Mouse (Mus musculus) midbrain, postnatal 0 days (tissue): ENCODE results near the gene B4galt5. TPM values are rescaled to one million over a fixed set of nuclear protein-coding genes. Genes with fewer than 3 reads are reported as not detected.

Experiments used
- ATAC-seq: fragments of 200-750 bp; cut with Nextera tagmentation; 2 replicates; pipeline ENCODE4 v1.8.0; 2017; ENCODE audit warnings: moderate number of reproducible peaks, mild to moderate bottlenecking, moderate TSS enrichment, moderate library complexity; ENCODE audit not compliant: low FRiP score
- DNase-seq: peaks from one replicate; pipeline ENCODE4 v3.0.0-alpha.2; 2015; ENCODE audit warnings: low spot score
- H3K27ac ChIP-seq: fragments of 300-500 bp; sonication (generic); 2 replicates; pipeline ENCODE4 v1.5.1; 2014; ENCODE audit warnings: low read depth, mild to moderate bottlenecking, low read length, mixed read lengths
- H3K27me3 ChIP-seq: fragments of 300-500 bp; sonication (generic); 2 replicates; pipeline ENCODE4 v1.6.1; 2014; ENCODE audit warnings: low read length, control low read depth, mixed read lengths; ENCODE audit not compliant: insufficient read depth
- H3K36me3 ChIP-seq: fragments of 300-500 bp; sonication (generic); 2 replicates; pipeline ENCODE4 v1.6.1; 2014; ENCODE audit warnings: low read length, control low read depth, mixed read lengths; ENCODE audit not compliant: insufficient read depth
- H3K4me1 ChIP-seq: fragments of 300-500 bp; sonication (generic); 2 replicates; pipeline ENCODE4 v1.6.1; 2014; ENCODE audit warnings: mild to moderate bottlenecking, control low read depth, antibody characterized with exemption, low read length, mixed read lengths; ENCODE audit not compliant: insufficient read depth
- H3K4me2 ChIP-seq: fragments of 300-500 bp; sonication (generic); 2 replicates; pipeline ENCODE4 v1.6.1; 2014; ENCODE audit warnings: low read depth, mild to moderate bottlenecking, low read length, mixed read lengths; ENCODE audit not compliant: poor library complexity, severe bottlenecking
- H3K4me3 ChIP-seq: fragments of 300-500 bp; sonication (generic); 2 replicates; pipeline ENCODE4 v1.5.1; 2014; ENCODE audit warnings: low read depth, mild to moderate bottlenecking, low read length, moderate library complexity
- H3K9ac ChIP-seq: fragments of 300-500 bp; sonication (generic); replicated peaks from 2 replicates; pipeline ENCODE4 v1.6.1; 2014; ENCODE audit warnings: mild to moderate bottlenecking, low read length, moderate library complexity, mixed read lengths; ENCODE audit not compliant: poor library complexity, severe bottlenecking
- H3K9me3 ChIP-seq: fragments of 300-500 bp; sonication (generic); 2 replicates; pipeline ENCODE4 v1.6.1; 2016; ENCODE audit warnings: low read length, control low read depth
- CTCF ChIP-seq: IDR thresholded peaks from 2 replicates; pipeline ENCODE4 v1.5.1; 2016; ENCODE audit warnings: antibody characterized with exemption, mild to moderate bottlenecking
- WGBS: fragments of 180-500 bp; shearing (Covaris S2); extraction: QIAGEN DNeasy Blood & Tissue Kit; methylation state at CpG from one replicate; pipeline ENCODE4 v1.1.7; 2014; 5-methylcytosine and 5-hydroxymethylcytosine counted together
- polyA plus RNA-seq: library from polyadenylated mRNA; unstranded; fragments of >200 nt; fragmentation: Nextera tagmentation; extraction: Ambion mirVana; gene quantifications from 2 replicates; pipeline ENCODE4 v1.2.1, GENCODE M21; 2015
- total RNA-seq: library from RNA; depleted of rRNA; stranded (reverse); fragments of >200 nt; gene quantifications from 2 replicates; pipeline ENCODE4 v1.2.3, GENCODE M21; 2014

Gene B4galt5
- total and polyA plus RNA-seq, 2 experiments from 2014 or later = 35.6 to 88.3 TPM

GRCm38 (mm10) chr2:167333450-167333849, 15.5 kb downstream of the B4galt5 start:
- Histone ChIP-seq H3K27me3 (no peaks in the 10 kb centered on the region), H3K36me3 (no peaks in the 10 kb centered on the region), H3K4me3 (no peak overlapping the region), H3K4me1 (0 out of 2 replicates have a peak, but pooled peaks cover 2% of the 10 kb centered on the region), H3K9ac (no peak overlapping the region), H3K27ac (no peak overlapping the region), H3K4me2 (no peak overlapping the region), H3K9me3 (no peaks in the 10 kb centered on the region)
- no peak for DNase-seq
- 84% methylated on average over 6 of the region's 6 CpGs for WGBS
- ATAC-seq = no peak
- TF ChIP-seq CTCF = no peak

GRCm38 (mm10) chr2:167332336-167332987, 16.5 kb downstream of the B4galt5 start:
- H3K36me3 ChIP-seq = no peaks in the 10 kb centered on the region

GRCm38 (mm10) chr2:167331432-167331921, 17.5 kb downstream of the B4galt5 start:
- TF ChIP-seq CTCF = no peak
- peak; percentile 62 for DNase-seq
- WGBS = 26% methylated on average over 5 of the region's 5 CpGs
- Histone ChIP-seq H3K27me3 (no peaks in the 10 kb centered on the region), H3K4me3 (no peak overlapping the region), H3K4me2 (no peak overlapping the region), H3K9ac (no peak overlapping the region), H3K9me3 (no peaks in the 10 kb centered on the region), H3K27ac (no peak overlapping the region), H3K36me3 (no peaks in the 10 kb centered on the region), H3K4me1 (0 out of 2 replicates have a peak, but pooled peaks cover 2% of the 10 kb centered on the region)
- no peak for ATAC-seq

More at GRCm38 (mm10) chr2:167332336-167332987, 16.5 kb downstream of the B4galt5 start:
- Histone ChIP-seq H3K4me2 (no peak overlapping the region), H3K27ac (no peak overlapping the region), H3K9me3 (no peaks in the 10 kb centered on the region), H3K9ac (no peak overlapping the region), H3K4me1 (0 out of 2 replicates have a peak, but pooled peaks cover 2% of the 10 kb centered on the region), H3K27me3 (no peaks in the 10 kb centered on the region), H3K4me3 (no peak overlapping the region)
- no peak for TF ChIP-seq CTCF
- WGBS = 81% methylated on average over 7 of the region's 7 CpGs
- DNase-seq (no peak), ATAC-seq (no peak)

- H3K9ac ChIP-seq = no peak overlapping the region
- no peak for ATAC-seq
- no peaks in the 10 kb centered on the region for H3K27me3 ChIP-seq
- H3K4me1 ChIP-seq = 0 out of 2 replicates have a peak, but pooled peaks cover 2% of the 10 kb centered on the region
- 83% methylated on average over 5 of the region's 5 CpGs for WGBS
- no peak overlapping the region for H3K4me2 ChIP-seq
- no peaks in the 10 kb centered on the region for H3K36me3 ChIP-seq
- no peak for DNase-seq
- no peak overlapping the region for H3K4me3 ChIP-seq
- H3K9me3 ChIP-seq = no peaks in the 10 kb centered on the region
- no peak overlapping the region for H3K27ac ChIP-seq
- TF ChIP-seq CTCF = no peak
Measured at GRCm38 (mm10) chr2:167330581-167330980, 18.4 kb downstream of the B4galt5 start.

- H3K36me3 ChIP-seq = no peaks in the 10 kb centered on the region
- ATAC-seq (no peak), DNase-seq (no peak)
- H3K27ac ChIP-seq = no peak overlapping the region
- no peaks in the 10 kb centered on the region for H3K27me3 ChIP-seq
- WGBS = 96% methylated on average over 9 of the region's 9 CpGs
- TF ChIP-seq CTCF = no peak
- H3K4me3 ChIP-seq = no peak overlapping the region
- peaks cover 8% of the 10 kb centered on the region; the same call in 1 of the 2 replicates for H3K4me1 ChIP-seq
- H3K9ac ChIP-seq = no peak overlapping the region
- H3K9me3 ChIP-seq = no peaks in the 10 kb centered on the region
- no peak overlapping the region for H3K4me2 ChIP-seq
Measured at GRCm38 (mm10) chr2:167329478-167330262, 19.3 kb downstream of the B4galt5 start.

- no peak overlapping the region for H3K9ac ChIP-seq
- no peak overlapping the region for H3K4me3 ChIP-seq
- ATAC-seq (no peak), DNase-seq (no peak)
- peaks cover 9% of the 10 kb centered on the region; the same call in 1 of the 2 replicates for H3K4me1 ChIP-seq
- no peaks in the 10 kb centered on the region for H3K9me3 ChIP-seq
- no peaks in the 10 kb centered on the region for H3K36me3 ChIP-seq
- H3K27me3 ChIP-seq = no peaks in the 10 kb centered on the region
- no peak for TF ChIP-seq CTCF
- H3K4me2 ChIP-seq = no peak overlapping the region
- H3K27ac ChIP-seq = no peak overlapping the region
- 86% methylated on average over 6 of the region's 6 CpGs for WGBS
Measured at GRCm38 (mm10) chr2:167328340-167328739, 20.6 kb downstream of the B4galt5 start.
